Mouse (Mus musculus) layer of hippocampus, postnatal 14 days (tissue): ENCODE data around the gene Hunk. TPM values are rescaled to one million over a fixed set of nuclear protein-coding genes. Genes with fewer than 3 reads are reported as not detected.

Source experiments
- DNase-seq, 2 experiments: peaks; one replicate each; pipeline ENCODE4 v3.0.0; 2021 to 2022; ENCODE audit warnings: low spot score in 2 of 2, mixed read lengths in 1 of 2
- total RNA-seq, 2 experiments: library from RNA; stranded (reverse); gene quantifications; 2 replicates each; pipeline ENCODE4 v1.2.3; 2021

Gene Hunk
- total RNA-seq, 2 experiments from 2014 or later = 26.6 to 27.2 TPM

GRCm38 (mm10) chr16:90545509-90545908, 159.7 kb downstream of the Hunk start:
- no peak for DNase-seq

- DNase-seq = no peak
Observed at GRCm38 (mm10) chr16:90546591-90546990, 160.8 kb downstream of the Hunk start.

GRCm38 (mm10) chr16:90547996-90548395, 162.2 kb downstream of the Hunk start:
- no peak for DNase-seq

Other genes starting within 250 kb of the Hunk start
- 10 to 100 TPM; 72.9 to 90.5 TPM for gene Tiam1, start 242.2 kb upstream of the Hunk start, total RNA-seq
- 100 to 1,000 TPM; 340 to 354 TPM for gene Sod1, start 165.3 kb upstream of the Hunk start, total RNA-seq
- gene Scaf4, start 101.5 kb upstream of the Hunk start, total RNA-seq = 10 to 100 TPM; 46.3 to 51.9 TPM